16 mouse cellular contexts compared by ENCODE assay signal in genomic region chr17:40430446-40430845, GRCm38 (mm10).
A peak's percentile ranks its signal among the peaks of the same experiment; 100 is the strongest.
DNase-seq lines count a peak whose midpoint lies in the region; ATAC-seq lines count a peak whose summit lies in the region.
"Had no signal": no experiment of that assay in that cellular context is flagged by ENCODE, and none has a peak within 500 bp of the region (broad histone marks: within the 10 kb centered on the region; RNA-seq: fewer than 3 reads in every experiment).

No protein-coding gene starts in this region.

- H3K36me3 ChIP-seq in kidney, embryonic 14.5 days (ENCODE audit: control insufficient read depth, insufficient read depth, low read length), result no peaks in the 10 kb centered on the region
- H3K36me3 ChIP-seq: G1E; heart, embryonic 10.5 days; limb, embryonic 12.5 days; lung, embryonic 15.5 days had no signal

- WGBS in kidney, embryonic 14.5 days, result 33% methylated on average over 1 of the region's 1 CpGs

- H3K27me3 ChIP-seq in kidney, embryonic 14.5 days (ENCODE audit: control insufficient read depth, insufficient read depth, low read length), result no peaks in the 10 kb centered on the region
- H3K27me3 ChIP-seq: limb, embryonic 12.5 days; lung, embryonic 15.5 days had no signal

- peak; percentile 5 for DNase-seq in embryo, embryonic 10 days (ENCODE audit: low spot score)
- DNase-seq in embryo, embryonic 9.5 days (ENCODE audit: extremely low spot score), result no peak
- peak; percentile 4 for DNase-seq in kidney, adult 9 months
- peak; percentile 10 for DNase-seq in A20 (ENCODE audit: low read depth, low spot score)
- DNase-seq in c-Kit-positive CD71-negative TER-119-negative erythroid progenitor cells, embryonic 14.5 days (ENCODE audit: low read depth), result peak; percentile 0
- DNase-seq in gastrocnemius, adult 18-20 months (ENCODE audit: low spot score), result no peak
- no peak for DNase-seq in adrenal gland, postnatal 36 days
- DNase-seq: cerebellum, postnatal 36 days; gastrocnemius, adult 2 months; kidney, postnatal 14 days; thymus, adult 18-20 months had no signal

- H3K4me2 ChIP-seq in kidney, embryonic 14.5 days (replicated peaks; ENCODE audit: low read depth, low read length), result no peak overlapping the region
- H3K4me2 ChIP-seq: limb, embryonic 12.5 days; lung, embryonic 15.5 days had no signal

- ATAC-seq in kidney, embryonic 14.5 days (ENCODE audit: low FRiP score, low TSS enrichment), result no peak

- H3K9me3 ChIP-seq in kidney, embryonic 14.5 days (ENCODE audit: control insufficient read depth, low read length), result no peaks in the 10 kb centered on the region
- H3K9me3 ChIP-seq: G1E; heart, embryonic 10.5 days; limb, embryonic 12.5 days; lung, embryonic 15.5 days had no signal

- no peak overlapping the region for H3K9ac ChIP-seq in kidney, embryonic 14.5 days (ENCODE audit: low read depth, low read length)
- H3K9ac ChIP-seq: limb, embryonic 12.5 days; lung, embryonic 15.5 days had no signal

- no peak overlapping the region for H3K4me3 ChIP-seq in kidney, embryonic 14.5 days (ENCODE audit: low read length)
- H3K4me3 ChIP-seq: gastrocnemius, adult 2 months; heart, embryonic 10.5 days; limb, embryonic 12.5 days; lung, embryonic 15.5 days had no signal

- no peak overlapping the region for H3K27ac ChIP-seq in kidney, embryonic 14.5 days (ENCODE audit: low read depth, low read length)
- H3K27ac ChIP-seq: gastrocnemius, adult 2 months; heart, embryonic 10.5 days; limb, embryonic 12.5 days; lung, embryonic 15.5 days had no signal

- H3K4me1 ChIP-seq in kidney, embryonic 14.5 days (ENCODE audit: control insufficient read depth, insufficient read depth, low read length), result no peaks in the 10 kb centered on the region
- H3K4me1 ChIP-seq: heart, embryonic 10.5 days; limb, embryonic 12.5 days; lung, embryonic 15.5 days had no signal

Comparison
In these comparisons a context has a peak if more than half of its experiments do, and no peak if none do; other contexts are left out.
1. DNase-seq: peak in embryo, embryonic 10 days (single experiment), kidney, adult 9 months (single experiment), A20 (single experiment) and c-Kit-positive CD71-negative TER-119-negative erythroid progenitor cells, embryonic 14.5 days (single experiment); none in embryo, embryonic 9.5 days (single experiment), gastrocnemius, adult 18-20 months (single experiment) and adrenal gland, postnatal 36 days (0 of 2).